Mouse (Mus musculus): ENCODE measurements around the gene Dlg4. TPM values are rescaled to one million over a fixed set of nuclear protein-coding genes. Genes with fewer than 3 reads are reported as not detected.

Gene Dlg4
- total RNA-seq, 2 experiments from 2014 or later: 4.9 to 6.5 TPM

GRCm38 (mm10) chr11:70079175-70079574 lies 62.4 kb downstream of the Dlg4 start:
- DNase-seq: no peak
- intact Hi-C loops (cut with DNase I): no loop called here

GRCm38 (mm10) chr11:70079928-70080327 lies 63.2 kb downstream of the Dlg4 start:
- intact Hi-C loops (cut with DNase I): no loop called here
- DNase-seq: no peak

DNA sequence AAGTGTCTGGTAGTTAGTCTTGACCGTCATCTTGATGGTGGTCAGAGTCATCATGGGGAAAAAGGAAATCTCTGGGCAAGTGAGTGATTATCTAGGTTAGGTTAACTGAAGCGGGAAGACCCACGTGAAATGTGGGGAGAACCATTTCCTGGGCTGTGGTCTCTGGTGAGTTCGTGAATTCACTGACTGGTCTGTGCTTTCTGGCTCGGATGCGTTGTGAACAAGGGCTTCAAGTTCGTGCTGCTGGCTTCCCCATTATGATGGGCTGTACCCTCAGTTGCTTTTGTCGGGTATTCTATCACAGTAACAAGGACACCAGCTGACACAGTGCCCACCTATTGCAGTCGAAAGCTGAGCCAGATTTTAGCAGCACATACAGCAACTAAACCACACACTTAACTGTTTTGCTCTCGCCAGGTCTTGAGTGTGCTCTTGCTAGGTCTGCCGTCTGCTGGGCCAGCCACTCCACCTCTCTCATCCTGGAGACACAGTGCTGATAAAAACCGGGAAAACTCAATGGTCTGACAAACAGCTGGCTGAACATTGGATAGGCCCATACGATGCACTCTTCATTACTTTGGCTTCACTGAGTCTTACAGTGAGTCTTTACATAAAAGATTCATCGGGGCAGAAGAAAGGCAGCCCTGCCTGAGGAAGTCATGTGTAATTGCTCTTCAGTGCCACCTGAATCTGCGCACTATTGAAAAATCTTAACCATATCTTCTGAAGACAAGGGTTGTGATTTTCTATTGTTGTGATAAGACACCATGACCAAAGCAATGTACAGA lies 64.3 kb downstream of the Dlg4 start:
- intact Hi-C loops (cut with DNase I): no loop called here
- no peak for DNase-seq

GRCm38 (mm10) chr11:70084563-70084962 lies 67.8 kb downstream of the Dlg4 start:
- intact Hi-C loops (cut with DNase I): no loop called here
- no peak for DNase-seq

- DNase-seq: no peak
- intact Hi-C loops (cut with DNase I): no loop called here
These were observed 75.4 kb downstream of the Dlg4 start, which contains the start of gene Asgr2 for GRCm38 (mm10) chr11:70091986-70092783. Gene Asgr2 (plus strand): TSS chr11:70092644.

Small RNAs within 50 kb of the gene (microRNA-seq; reads per million reads assigned to microRNA genes)
- 0 reads per million in 2 experiments for gene Gm44349
- 688 to 800 reads per million in 2 experiments for gene Mir324

Other genes with a start within 250 kb of the Dlg4 start
- gene Chrnb1, start 221.0 kb upstream of the Dlg4 start, total RNA-seq (2021): 10 to 100 TPM; 29.2 to 33.1 TPM
- 1 to 10 TPM; 4.6 to 4.8 TPM for gene Fgf11, start 215.1 kb upstream of the Dlg4 start, total RNA-seq (2021)
- under 1 TPM; 0.12 to 0.20 TPM for gene Tmem102, start 211.3 kb upstream of the Dlg4 start, total RNA-seq (2021)
- not detected for gene Gm39566, start 201.6 kb upstream of the Dlg4 start, total RNA-seq (2021)
- gene Spem2, start 198.5 kb upstream of the Dlg4 start, total RNA-seq (2021): not detected
- gene Spem1, start 194.8 kb upstream of the Dlg4 start, total RNA-seq (2021): not detected
- 1 to 10 TPM; 2.4 to 2.9 TPM for gene Nlgn2, start 179.2 kb upstream of the Dlg4 start, total RNA-seq (2021)
- 100 to 1,000 TPM; 104 to 140 TPM for gene Tmem256, start 178.4 kb upstream of the Dlg4 start, total RNA-seq (2021)
- gene Plscr3, start 170.6 kb upstream of the Dlg4 start, total RNA-seq (2021): 10 to 100 TPM; 10.6 to 11.2 TPM
- not detected for gene Tnk1, start 158.2 kb upstream of the Dlg4 start, total RNA-seq (2021)
- gene Tmem95, start 138.9 kb upstream of the Dlg4 start, total RNA-seq (2021): not detected
- gene Kctd11, start 135.5 kb upstream of the Dlg4 start, total RNA-seq (2021): 1 to 10 TPM; 1.3 to 1.5 TPM
- 1 to 10 TPM in 1 of 2 experiments, under 1 TPM in 1; 0.27 to 1.1 TPM for gene Acap1, start 121.4 kb upstream of the Dlg4 start, total RNA-seq (2021)
- under 1 TPM in 1 of 2 experiments, not detected in 1; 0.59 TPM for gene 2810408A11Rik, start 116.0 kb upstream of the Dlg4 start, total RNA-seq (2021)
- gene Neurl4, start 115.9 kb upstream of the Dlg4 start, total RNA-seq (2021): 10 to 100 TPM; 22.9 to 23.1 TPM
- 10 to 100 TPM; 33.9 to 42.5 TPM for gene Gps2, start 103.1 kb upstream of the Dlg4 start, total RNA-seq (2021)
- gene Eif5a, start 95.0 kb upstream of the Dlg4 start, total RNA-seq (2021): 100 to 1,000 TPM; 402 to 432 TPM
- gene Ybx2, start 81.1 kb upstream of the Dlg4 start, total RNA-seq (2021): 10 to 100 TPM in 1 of 2 experiments, 1 to 10 TPM in 1; 5.4 to 10.6 TPM
- gene Slc2a4, start 68.8 kb upstream of the Dlg4 start, total RNA-seq (2021): 100 to 1,000 TPM; 382 to 407 TPM
- not detected for gene Cldn7, start 52.2 kb upstream of the Dlg4 start, total RNA-seq (2021)
- 100 to 1,000 TPM; 171 to 246 TPM for gene Ctdnep1, start 35.8 kb upstream of the Dlg4 start, total RNA-seq (2021)
- 10 to 100 TPM; 29.0 to 34.6 TPM for gene Elp5, start 34.4 kb upstream of the Dlg4 start, total RNA-seq (2021)
- gene Gabarap, start 25.8 kb upstream of the Dlg4 start, total RNA-seq (2021): 100 to 1,000 TPM; 142 to 178 TPM
- 10 to 100 TPM; 12.6 to 16.5 TPM for gene Phf23, start 21.2 kb upstream of the Dlg4 start, total RNA-seq (2021)
- 1 to 10 TPM; 3.3 to 4.6 TPM for gene Dvl2, start 16.3 kb upstream of the Dlg4 start, total RNA-seq (2021)
- 100 to 1,000 TPM; 320 to 384 TPM for gene Acadvl, start 1.5 kb upstream of the Dlg4 start, total RNA-seq (2021)
- gene Asgr1, start 37.1 kb downstream of the Dlg4 start, total RNA-seq (2021): not detected
- gene Asgr2, start 75.7 kb downstream of the Dlg4 start, total RNA-seq (2021): not detected
- 1 to 10 TPM; 1.1 to 1.2 TPM for gene Mgl2, start 113.4 kb downstream of the Dlg4 start, total RNA-seq (2021)
- gene Clec10a, start 139.3 kb downstream of the Dlg4 start, total RNA-seq (2021): 1 to 10 TPM; 1.8 to 2.0 TPM
- gene Slc16a11, start 195.8 kb downstream of the Dlg4 start, total RNA-seq (2021): under 1 TPM; 0.46 to 0.49 TPM
- under 1 TPM; 0.74 to 0.94 TPM for gene Slc16a13, start 204.1 kb downstream of the Dlg4 start, total RNA-seq (2021)
- 1 to 10 TPM; 3.7 to 6.5 TPM for gene Bcl6b, start 212.9 kb downstream of the Dlg4 start, total RNA-seq (2021)
- 10 to 100 TPM; 29.3 to 31.9 TPM for gene 0610010K14Rik, start 221.0 kb downstream of the Dlg4 start, total RNA-seq (2021)
- 1 to 10 TPM; 1.3 to 2.4 TPM for gene Gm21988, start 222.9 kb downstream of the Dlg4 start, total RNA-seq (2021)
- gene Rnasek, start 222.9 kb downstream of the Dlg4 start, total RNA-seq (2021): 100 to 1,000 TPM in 1 of 2 experiments, 10 to 100 TPM in 1; 94.6 to 110 TPM
- gene Alox12, start 238.4 kb downstream of the Dlg4 start, total RNA-seq (2021): 1 to 10 TPM in 1 of 2 experiments, under 1 TPM in 1; 0.82 to 1.2 TPM